Mouse (Mus musculus): Measurements from ENCODE around the gene Dph3. TPM values are rescaled to one million over a fixed set of nuclear protein-coding genes. Genes with fewer than 3 reads are reported as not detected.
"Not testable (repeated sequence)": the region's sequence is repeated elsewhere in the genome, so short reads cannot be mapped to it uniquely, and the experiment has no call there.

Dph3 gene
- polyA plus RNA-seq (2012; rRNA removed), result 37.0 and 44.8 TPM in 2 replicates
- 95.4 and 97.0 TPM in 2 replicates for polyA plus RNA-seq (2014; fragmentation: Nextera tagmentation; extraction: Ambion mirVana)

DNA sequence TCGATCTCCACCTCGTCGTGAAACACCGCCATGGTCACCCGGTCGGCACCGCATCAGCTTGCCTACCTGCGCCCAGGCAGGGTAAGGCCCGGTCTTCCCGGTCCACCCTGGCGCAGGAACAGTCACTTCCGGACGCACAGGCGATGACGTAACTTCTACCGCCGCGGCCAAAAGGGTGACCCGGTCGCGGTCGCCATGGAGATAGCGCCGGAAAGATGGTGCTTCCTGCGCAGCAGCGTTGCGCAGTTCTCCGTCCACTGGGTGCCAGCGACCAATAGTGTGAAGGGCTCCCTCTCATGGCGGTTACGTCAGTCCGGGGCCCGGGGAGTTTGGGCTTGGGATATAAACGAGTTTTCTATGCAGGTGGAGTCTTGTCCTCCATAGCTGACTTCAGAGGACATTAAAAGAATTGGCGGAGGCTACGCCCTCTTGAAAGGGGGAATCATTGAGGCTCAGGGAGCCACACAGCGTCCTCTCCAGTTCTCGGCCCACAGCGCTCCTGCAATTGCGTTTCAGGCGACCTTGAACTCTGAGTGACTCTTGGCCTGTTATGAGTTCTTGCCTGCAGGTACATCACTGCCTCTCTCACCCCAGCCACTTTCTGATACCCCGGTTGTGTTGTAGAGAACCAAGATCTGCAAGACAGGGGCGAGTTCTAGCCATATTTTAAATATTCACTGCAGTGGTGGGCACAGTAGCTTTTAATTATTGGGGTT lies at the start of gene Dph3:
Gene Dph3 (minus strand): TSS at position 244 of the 716 bp plus-strand sequence.
- WGBS, result under 1% methylated on average over 43 of the region's 43 CpGs
- H3K36me3 ChIP-seq (ENCODE audit: control insufficient read depth, insufficient read depth, low read length), result peaks cover 26% of the 10 kb centered on the region
- H3K27me3 ChIP-seq (ENCODE audit: control insufficient read depth, insufficient read depth, low read length), result no peaks in the 10 kb centered on the region
- H3K4me3 ChIP-seq (replicated peaks; ENCODE audit: low read length), result peak within 1 kb of the TSS; percentile 50
- peak within 1 kb of the TSS; percentile 68 for H3K4me2 ChIP-seq (replicated peaks; ENCODE audit: low read depth, low read length, severe bottlenecking)
- peaks cover 6% of the 10 kb centered on the region; the same call in 1 of the 2 replicates for H3K4me1 ChIP-seq (ENCODE audit: control insufficient read depth, insufficient read depth, low read length)
- peak within 1 kb of the TSS; percentile 55 for H3K27ac ChIP-seq (replicated peaks; ENCODE audit: low read depth, low read length)
- peak; percentile 60; the same call in 1 of the 2 replicates for TF ChIP-seq POLR2A (IDR thresholded peaks at IDR 0.05; ENCODE audit: borderline replicate concordance, extremely low read depth, insufficient read depth, insufficient read length)
- H3K9ac ChIP-seq (ENCODE audit: low read depth, low read length, severe bottlenecking), result peak within 1 kb of the TSS; percentile 61
- ATAC-seq (ENCODE audit: low FRiP score, low read depth), result peak; percentile 95
- H3K9me3 ChIP-seq (ENCODE audit: control insufficient read depth, low read length), result no peaks in the 10 kb centered on the region
- peak; percentile 98 for DNase-seq (ENCODE audit: low spot score)

DNA sequence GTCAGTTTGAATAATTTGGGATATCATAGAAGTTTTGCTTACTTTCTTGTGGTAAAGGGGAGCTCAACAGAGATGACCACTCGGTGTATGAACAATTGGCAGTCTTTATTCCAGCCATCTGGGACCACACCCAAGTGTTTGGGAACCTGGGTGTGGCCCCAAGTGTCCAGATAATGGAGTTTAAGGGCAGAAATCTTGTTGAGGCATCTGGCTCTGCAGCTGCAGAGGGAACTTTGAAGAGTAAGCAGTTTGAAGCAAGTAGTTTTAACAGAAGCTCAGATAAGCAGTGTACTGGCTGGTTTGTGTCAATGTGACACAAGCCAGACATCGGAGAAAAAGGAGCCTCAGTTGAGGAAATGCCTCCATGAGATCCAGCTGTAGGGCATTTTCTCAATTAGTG lies 48.8 kb upstream of the Dph3 start:
- no peak for TF ChIP-seq POLR2A (IDR thresholded peaks at IDR 0.05; ENCODE audit: borderline replicate concordance, extremely low read depth, insufficient read depth, insufficient read length)
- no peak for ATAC-seq (ENCODE audit: low FRiP score, low read depth)
- Histone ChIP-seq H3K9ac (ENCODE audit: low read depth, low read length, severe bottlenecking) (no peak overlapping the region), H3K36me3 (ENCODE audit: control insufficient read depth, insufficient read depth, low read length) (no peaks in the 10 kb centered on the region), H3K4me3 (replicated peaks; ENCODE audit: low read length) (no peak overlapping the region), H3K4me1 (ENCODE audit: control insufficient read depth, insufficient read depth, low read length) (no peaks in the 10 kb centered on the region), H3K27ac (replicated peaks; ENCODE audit: low read depth, low read length) (no peak overlapping the region), H3K27me3 (ENCODE audit: control insufficient read depth, insufficient read depth, low read length) (no peaks in the 10 kb centered on the region), H3K9me3 (ENCODE audit: control insufficient read depth, low read length) (no peaks in the 10 kb centered on the region), H3K4me2 (replicated peaks; ENCODE audit: low read depth, low read length, severe bottlenecking) (no peak overlapping the region)
- 46% methylated on average over 2 of the region's 2 CpGs for WGBS
- DNase-seq (ENCODE audit: low spot score), result no peak

DNA sequence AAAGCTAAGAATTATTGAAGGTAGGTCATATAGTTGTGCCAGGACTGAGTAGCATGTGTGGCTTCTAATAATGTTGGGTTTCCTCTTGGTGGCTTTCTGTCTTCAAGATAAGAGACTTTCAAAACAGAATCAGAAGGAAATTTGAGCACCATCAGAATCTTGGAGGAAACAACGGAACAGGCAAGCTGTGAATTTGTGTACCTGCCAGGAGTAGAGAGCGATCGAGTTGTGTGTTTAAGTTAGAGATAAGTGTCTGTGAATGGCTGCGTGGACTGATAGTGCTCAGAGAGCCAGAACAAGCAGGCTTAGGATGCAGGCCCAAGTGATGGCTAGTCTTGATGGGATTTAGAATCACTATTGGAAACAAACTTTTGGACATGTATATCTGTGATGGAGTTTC lies 46.3 kb upstream of the Dph3 start:
- Histone ChIP-seq H3K9ac (ENCODE audit: low read depth, low read length, severe bottlenecking) (no peak overlapping the region), H3K27me3 (ENCODE audit: control insufficient read depth, insufficient read depth, low read length) (no peaks in the 10 kb centered on the region), H3K4me1 (ENCODE audit: control insufficient read depth, insufficient read depth, low read length) (no peaks in the 10 kb centered on the region), H3K27ac (replicated peaks; ENCODE audit: low read depth, low read length) (no peak overlapping the region), H3K9me3 (ENCODE audit: control insufficient read depth, low read length) (no peaks in the 10 kb centered on the region), H3K4me2 (replicated peaks; ENCODE audit: low read depth, low read length, severe bottlenecking) (no peak overlapping the region), H3K36me3 (ENCODE audit: control insufficient read depth, insufficient read depth, low read length) (no peaks in the 10 kb centered on the region), H3K4me3 (replicated peaks; ENCODE audit: low read length) (no peak overlapping the region)
- no peak for TF ChIP-seq POLR2A (IDR thresholded peaks at IDR 0.05; ENCODE audit: borderline replicate concordance, extremely low read depth, insufficient read depth, insufficient read length)
- 84% methylated on average over 4 of the region's 4 CpGs for WGBS
- DNase-seq (ENCODE audit: low spot score), result no peak
- no peak for ATAC-seq (ENCODE audit: low FRiP score, low read depth)

DNA sequence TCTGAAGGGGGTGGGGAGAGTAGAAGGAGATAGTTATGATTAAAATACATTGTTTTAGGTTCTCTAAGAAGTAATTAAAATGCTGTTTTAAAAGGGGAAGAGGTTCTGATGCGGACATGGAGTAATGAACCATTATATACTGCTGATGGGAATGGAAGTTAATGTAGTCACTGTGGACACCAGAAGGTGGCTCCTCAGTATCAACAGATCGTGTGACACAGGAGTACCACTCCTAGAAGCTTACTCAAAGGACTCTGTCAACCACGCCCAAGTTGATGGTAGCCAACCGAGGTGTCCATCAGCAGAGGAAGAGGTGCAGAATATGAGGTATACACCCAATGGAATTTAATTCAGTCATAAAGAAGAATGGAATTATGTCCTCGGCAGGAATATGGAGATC lies 42.9 kb upstream of the Dph3 start:
- no peak overlapping the region for H3K27ac ChIP-seq (replicated peaks; ENCODE audit: low read depth, low read length)
- H3K9me3 ChIP-seq (ENCODE audit: control insufficient read depth, low read length), result no peaks in the 10 kb centered on the region
- no peak overlapping the region for H3K4me2 ChIP-seq (replicated peaks; ENCODE audit: low read depth, low read length, severe bottlenecking)
- H3K27me3 ChIP-seq (ENCODE audit: control insufficient read depth, insufficient read depth, low read length), result no peaks in the 10 kb centered on the region
- ATAC-seq (ENCODE audit: low FRiP score, low read depth) (no peak), DNase-seq (ENCODE audit: low spot score) (no peak)
- H3K36me3 ChIP-seq (ENCODE audit: control insufficient read depth, insufficient read depth, low read length), result no peaks in the 10 kb centered on the region
- TF ChIP-seq POLR2A (IDR thresholded peaks at IDR 0.05; ENCODE audit: borderline replicate concordance, extremely low read depth, insufficient read depth, insufficient read length), result no peak
- H3K4me3 ChIP-seq (replicated peaks; ENCODE audit: low read length), result no peak overlapping the region
- 82% methylated on average over 5 of the region's 5 CpGs for WGBS
- no peak overlapping the region for H3K9ac ChIP-seq (ENCODE audit: low read depth, low read length, severe bottlenecking)
- H3K4me1 ChIP-seq (ENCODE audit: control insufficient read depth, insufficient read depth, low read length), result no peaks in the 10 kb centered on the region

DNA sequence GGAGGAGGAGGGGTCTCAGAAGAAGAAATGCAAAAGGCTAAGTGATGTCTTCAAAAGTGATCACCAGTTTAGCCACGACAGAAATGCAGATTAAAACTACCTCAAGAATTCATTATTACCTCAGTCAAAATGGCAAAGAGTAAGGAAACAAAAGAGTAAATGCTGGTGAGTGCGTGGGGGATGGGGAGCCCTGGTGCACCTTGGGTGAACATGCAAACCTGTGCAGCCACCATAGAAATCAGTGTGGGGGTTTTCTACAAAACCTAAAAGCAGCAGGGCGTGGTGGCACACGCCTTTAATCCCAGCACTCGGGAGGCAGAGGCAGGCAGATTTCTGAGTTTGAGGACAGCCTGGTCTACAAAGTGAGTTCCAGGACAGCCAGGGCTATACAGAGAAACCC lies 39.7 kb upstream of the Dph3 start:
- H3K4me3 ChIP-seq (replicated peaks; ENCODE audit: low read length); ATAC-seq (ENCODE audit: low FRiP score, low read depth); H3K36me3 ChIP-seq (ENCODE audit: control insufficient read depth, insufficient read depth, low read length); DNase-seq (ENCODE audit: low spot score); H3K27me3 ChIP-seq (ENCODE audit: control insufficient read depth, insufficient read depth, low read length); H3K27ac ChIP-seq (replicated peaks; ENCODE audit: low read depth, low read length); H3K9ac ChIP-seq (ENCODE audit: low read depth, low read length, severe bottlenecking); H3K4me1 ChIP-seq (ENCODE audit: control insufficient read depth, insufficient read depth, low read length); H3K9me3 ChIP-seq (ENCODE audit: control insufficient read depth, low read length); H3K4me2 ChIP-seq (replicated peaks; ENCODE audit: low read depth, low read length, severe bottlenecking): not testable (repeated sequence)
- WGBS, result 80% methylated on average over 5 of the region's 5 CpGs
